Mouse (Mus musculus): Measurements from ENCODE around the gene Cadps. TPM values are rescaled to one million over a fixed set of nuclear protein-coding genes. Genes with fewer than 3 reads are reported as not detected.

Gene Cadps
- polyA plus RNA-seq, 1 experiment from 2014 or later: 0.13 TPM

DNA sequence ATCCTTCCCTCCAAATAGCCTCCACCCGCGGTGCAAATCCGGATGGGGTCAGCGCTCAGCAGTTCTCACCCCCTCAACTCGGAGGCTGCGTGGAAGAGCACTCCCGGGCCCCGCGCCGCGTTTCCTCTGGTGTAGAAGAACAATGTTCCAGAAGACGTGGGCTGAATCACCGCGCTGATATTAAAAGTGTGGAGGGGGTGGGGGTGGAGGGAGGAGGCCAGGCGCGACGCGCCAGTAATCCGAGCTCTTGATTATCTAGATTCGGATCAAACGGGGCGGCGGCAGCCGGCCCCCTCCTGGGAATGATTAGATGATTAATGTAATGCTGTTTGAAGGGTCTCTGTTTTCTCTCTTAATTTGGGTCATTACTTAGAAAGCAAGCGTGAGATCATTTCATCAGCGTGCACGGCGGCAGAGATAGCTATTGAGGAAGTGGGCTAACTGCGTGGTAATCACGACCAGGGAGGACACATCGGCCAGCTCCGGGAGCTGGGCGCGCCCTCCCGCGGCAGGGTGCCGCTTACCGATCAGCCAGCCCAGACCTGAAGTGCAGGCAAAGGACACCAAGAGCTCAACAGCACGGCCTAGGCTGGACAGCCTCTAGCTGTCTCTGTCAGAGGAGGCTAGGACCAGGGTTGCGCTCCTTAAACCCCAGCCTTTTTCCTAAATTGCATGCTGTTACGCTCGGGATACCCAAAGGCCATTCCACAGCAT, 481.6 kb downstream of the Cadps start:
- peak; percentile 23; the same call in 1 of the 2 replicates for TF ChIP-seq CTCF (IDR thresholded peaks at IDR 0.05; ENCODE audit: low read depth)
- no peak for ATAC-seq (replicated peaks; ENCODE audit: low FRiP score, low read depth)
- no peak overlapping the region for H3K9ac ChIP-seq (ENCODE audit: low read depth, low read length)
- H3K9me3 ChIP-seq (replicated peaks; ENCODE audit: low read length): no peaks in the 10 kb centered on the region
- H3K27ac ChIP-seq: no peak overlapping the region
- no peak for DNase-seq (ENCODE audit: low spot score)
- under 1% methylated on average over 42 of the region's 42 CpGs for WGBS
- H3K27me3 ChIP-seq (ENCODE audit: insufficient read depth, low read length): peaks cover 88% of the 10 kb centered on the region
- H3K4me3 ChIP-seq (replicated peaks; ENCODE audit: low read depth, low read length): peak overlapping the region; percentile 13; the same call in 1 of the 2 replicates
- H3K4me1 ChIP-seq (replicated peaks; ENCODE audit: insufficient read depth, low read length): no peaks in the 10 kb centered on the region; the same call in 1 of the 2 replicates
- peak overlapping the region; percentile 14; the same call in 1 of the 2 replicates for H3K4me2 ChIP-seq (ENCODE audit: low read length)
- no peaks in the 10 kb centered on the region for H3K36me3 ChIP-seq (ENCODE audit: insufficient read depth, low read length)

GRCm38 (mm10) chr14:12340238-12341074, 482.4 kb downstream of the Cadps start:
- no peaks in the 10 kb centered on the region for H3K4me1 ChIP-seq (replicated peaks; ENCODE audit: insufficient read depth, low read length)
- 0 out of 2 replicates have a peak overlapping the region, but pooled peaks have one; percentile 14 for H3K4me2 ChIP-seq (ENCODE audit: low read length)
- DNase-seq (ENCODE audit: low spot score): no peak
- under 1% methylated on average over 19 of the region's 19 CpGs for WGBS
- H3K9ac ChIP-seq (ENCODE audit: low read depth, low read length): no peak overlapping the region
- no peak overlapping the region for H3K27ac ChIP-seq
- H3K27me3 ChIP-seq (ENCODE audit: insufficient read depth, low read length): peaks cover 86% of the 10 kb centered on the region
- H3K9me3 ChIP-seq (replicated peaks; ENCODE audit: low read length): no peaks in the 10 kb centered on the region
- peak overlapping the region; percentile 13; the same call in 1 of the 2 replicates for H3K4me3 ChIP-seq (replicated peaks; ENCODE audit: low read depth, low read length)
- TF ChIP-seq CTCF (IDR thresholded peaks at IDR 0.05; ENCODE audit: low read depth): no peak
- no peaks in the 10 kb centered on the region for H3K36me3 ChIP-seq (ENCODE audit: insufficient read depth, low read length)
- no peak for ATAC-seq (replicated peaks; ENCODE audit: low FRiP score, low read depth)

DNA sequence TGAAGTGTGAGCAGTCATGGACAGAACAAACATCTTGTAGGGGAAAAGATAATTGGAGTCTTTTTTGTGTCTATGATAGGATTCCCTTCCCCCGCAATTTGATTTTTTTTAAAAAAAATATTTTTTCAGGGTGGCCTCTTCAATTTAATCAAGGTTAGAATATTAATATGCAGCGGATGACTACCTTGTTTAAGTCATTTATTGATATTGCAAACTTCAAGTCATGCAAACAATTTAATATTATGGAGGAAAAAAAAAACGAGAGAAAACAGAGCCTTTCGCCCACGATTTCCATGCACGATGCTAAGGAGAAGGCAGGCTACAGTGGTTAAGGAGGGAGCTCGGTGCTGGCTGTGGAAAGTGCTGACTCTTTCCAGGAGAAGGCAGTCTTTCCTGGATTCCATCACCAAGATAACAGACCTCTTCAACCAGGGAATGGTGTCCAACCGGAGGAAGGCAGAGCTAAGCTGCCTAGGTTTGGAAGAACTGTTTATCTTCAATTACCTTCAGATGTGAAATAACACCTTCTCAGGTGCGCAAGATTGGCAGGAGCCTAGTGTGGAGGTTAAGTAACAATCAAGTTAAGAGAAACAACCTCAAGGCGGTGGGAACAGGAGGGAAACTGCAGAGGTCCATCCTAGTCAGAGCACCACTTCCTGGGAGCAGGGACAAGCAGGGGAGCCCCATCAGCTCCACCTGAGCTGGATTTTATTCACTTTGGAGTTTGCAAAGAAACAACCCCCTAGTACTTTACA, 483.9 kb downstream of the Cadps start:
- Histone ChIP-seq H3K27ac (no peak overlapping the region), H3K9ac (ENCODE audit: low read depth, low read length) (no peak overlapping the region), H3K4me2 (ENCODE audit: low read length) (no peak overlapping the region), H3K9me3 (replicated peaks; ENCODE audit: low read length) (no peaks in the 10 kb centered on the region), H3K27me3 (ENCODE audit: insufficient read depth, low read length) (peaks cover 80% of the 10 kb centered on the region), H3K36me3 (ENCODE audit: insufficient read depth, low read length) (no peaks in the 10 kb centered on the region), H3K4me1 (replicated peaks; ENCODE audit: insufficient read depth, low read length) (no peaks in the 10 kb centered on the region), H3K4me3 (replicated peaks; ENCODE audit: low read depth, low read length) (no peak overlapping the region)
- ATAC-seq (replicated peaks; ENCODE audit: low FRiP score, low read depth) (no peak), DNase-seq (ENCODE audit: low spot score) (no peak)
- 4% methylated on average over 10 of the region's 10 CpGs for WGBS
- TF ChIP-seq CTCF (IDR thresholded peaks at IDR 0.05; ENCODE audit: low read depth): no peak

- WGBS: 3% methylated on average over 16 of the region's 16 CpGs
- H3K9ac ChIP-seq (ENCODE audit: low read depth, low read length): no peak overlapping the region
- ATAC-seq (replicated peaks; ENCODE audit: low FRiP score, low read depth) (no peak), DNase-seq (ENCODE audit: low spot score) (no peak)
- H3K36me3 ChIP-seq (ENCODE audit: insufficient read depth, low read length): no peaks in the 10 kb centered on the region
- peaks cover 72% of the 10 kb centered on the region for H3K27me3 ChIP-seq (ENCODE audit: insufficient read depth, low read length)
- H3K4me3 ChIP-seq (replicated peaks; ENCODE audit: low read depth, low read length): no peak overlapping the region
- no peaks in the 10 kb centered on the region for H3K4me1 ChIP-seq (replicated peaks; ENCODE audit: insufficient read depth, low read length)
- no peak overlapping the region for H3K4me2 ChIP-seq (ENCODE audit: low read length)
- no peak overlapping the region for H3K27ac ChIP-seq
- TF ChIP-seq CTCF (IDR thresholded peaks at IDR 0.05; ENCODE audit: low read depth): no peak
- H3K9me3 ChIP-seq (replicated peaks; ENCODE audit: low read length): no peaks in the 10 kb centered on the region
Measured at GRCm38 (mm10) chr14:12337998-12338809, 484.7 kb downstream of the Cadps start.

GRCm38 (mm10) chr14:12337421-12337997, 485.4 kb downstream of the Cadps start:
- DNase-seq (ENCODE audit: low spot score) (no peak), ATAC-seq (replicated peaks; ENCODE audit: low FRiP score, low read depth) (no peak)
- no peak for TF ChIP-seq CTCF (IDR thresholded peaks at IDR 0.05; ENCODE audit: low read depth)
- Histone ChIP-seq H3K36me3 (ENCODE audit: insufficient read depth, low read length) (no peaks in the 10 kb centered on the region), H3K4me3 (replicated peaks; ENCODE audit: low read depth, low read length) (no peak overlapping the region), H3K27ac (no peak overlapping the region), H3K9me3 (replicated peaks; ENCODE audit: low read length) (no peaks in the 10 kb centered on the region), H3K4me1 (replicated peaks; ENCODE audit: insufficient read depth, low read length) (no peaks in the 10 kb centered on the region), H3K4me2 (ENCODE audit: low read length) (no peak overlapping the region), H3K9ac (ENCODE audit: low read depth, low read length) (no peak overlapping the region), H3K27me3 (ENCODE audit: insufficient read depth, low read length) (peaks cover 65% of the 10 kb centered on the region)
- 8% methylated on average over 8 of the region's 8 CpGs for WGBS

Data from kidney, postnatal 0 days (tissue).